Mouse (Mus musculus): ENCODE results near the gene Sycp2l. TPM values are rescaled to one million over a fixed set of nuclear protein-coding genes. Genes with fewer than 3 reads are reported as not detected.

Gene Sycp2l
- polyA plus RNA-seq, 1 experiment = not detected

DNA sequence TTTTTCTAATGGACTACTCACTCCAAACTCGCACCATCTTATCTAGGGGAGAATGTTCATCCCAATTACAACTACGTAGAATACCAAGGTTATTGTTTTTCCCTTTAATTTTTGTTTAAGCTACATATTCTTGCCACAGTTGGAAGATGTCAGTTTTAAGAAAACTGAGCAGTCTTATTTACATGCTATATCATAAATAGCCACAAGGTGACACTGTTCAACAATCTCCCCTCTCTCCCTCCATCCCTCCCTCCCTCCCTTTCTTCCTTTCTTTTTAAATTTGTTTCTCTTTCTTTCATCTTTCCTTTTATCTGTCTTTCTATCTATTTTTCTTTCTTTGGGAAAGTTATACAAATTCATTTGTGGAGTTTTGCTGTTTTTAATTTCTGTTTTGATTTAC is 29.0 kb upstream of the Sycp2l start:
- Histone ChIP-seq H3K4me3 (ENCODE audit: insufficient read depth, low read length) (no peak overlapping the region), H3K27ac (ENCODE audit: insufficient read depth, low read depth, low read length) (no peak overlapping the region), H3K4me1 (ENCODE audit: control insufficient read depth, insufficient read depth, low read length) (peaks cover 15% of the 10 kb centered on the region)
- TF ChIP-seq POLR2A (IDR thresholded peaks at IDR 0.05; ENCODE audit: borderline replicate concordance, low read depth, low read length) (no peak), CTCF (IDR thresholded peaks at IDR 0.05; ENCODE audit: low read depth, low read length) (no peak)

DNA sequence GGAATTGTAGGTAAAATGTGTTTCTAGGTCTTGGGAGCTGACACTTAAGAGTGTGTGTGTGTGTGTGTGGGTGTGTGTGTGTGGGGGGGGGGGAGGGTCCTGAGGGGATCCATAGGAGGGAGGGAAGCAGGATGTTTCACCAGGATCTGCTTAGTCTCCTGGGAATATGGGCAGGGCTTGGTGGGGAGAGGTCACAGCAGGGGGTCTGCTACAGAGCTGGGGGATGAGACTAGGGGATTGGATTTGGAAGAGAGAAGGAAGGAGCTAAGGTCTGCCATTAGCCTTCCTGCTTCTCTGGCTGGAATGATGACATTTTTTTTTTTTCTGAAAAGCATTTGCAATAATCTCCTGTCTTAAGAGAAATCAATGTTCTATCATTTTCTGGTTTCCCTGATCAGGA is 25.4 kb upstream of the Sycp2l start:
- Histone ChIP-seq H3K4me1 (ENCODE audit: control insufficient read depth, insufficient read depth, low read length) (peaks cover 7% of the 10 kb centered on the region), H3K27ac (ENCODE audit: insufficient read depth, low read depth, low read length) (no peak overlapping the region), H3K4me3 (ENCODE audit: insufficient read depth, low read length) (no peak overlapping the region)
- TF ChIP-seq POLR2A (IDR thresholded peaks at IDR 0.05; ENCODE audit: borderline replicate concordance, low read depth, low read length) = no peak
- TF ChIP-seq CTCF (IDR thresholded peaks at IDR 0.05; ENCODE audit: low read depth, low read length) = no peak

DNA sequence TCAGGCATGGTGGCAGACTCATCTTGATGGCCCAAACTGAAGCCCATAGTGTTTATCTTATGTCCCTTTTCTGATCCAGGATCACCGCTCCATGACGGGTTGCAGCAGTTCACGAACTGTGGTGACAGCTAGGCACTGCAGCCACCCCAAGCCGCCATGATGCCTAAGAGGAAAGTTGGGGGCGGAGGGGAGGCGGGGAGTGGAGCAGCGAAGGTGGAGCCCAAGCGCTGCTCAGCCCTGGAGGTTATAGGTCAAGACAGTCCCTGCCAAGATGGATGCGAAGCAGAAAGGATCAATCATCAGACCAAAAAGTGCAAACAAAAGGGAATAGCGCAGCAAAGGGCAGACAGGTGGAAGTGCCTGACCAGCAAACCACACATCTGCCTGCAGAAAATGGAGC is 22.8 kb upstream of the Sycp2l start:
- no peak overlapping the region for H3K27ac ChIP-seq (ENCODE audit: insufficient read depth, low read depth, low read length)
- no peak overlapping the region for H3K4me3 ChIP-seq (ENCODE audit: insufficient read depth, low read length)
- H3K4me1 ChIP-seq (ENCODE audit: control insufficient read depth, insufficient read depth, low read length) = no peaks in the 10 kb centered on the region
- no peak for TF ChIP-seq CTCF (IDR thresholded peaks at IDR 0.05; ENCODE audit: low read depth, low read length)
- no peak for TF ChIP-seq POLR2A (IDR thresholded peaks at IDR 0.05; ENCODE audit: borderline replicate concordance, low read depth, low read length)

DNA sequence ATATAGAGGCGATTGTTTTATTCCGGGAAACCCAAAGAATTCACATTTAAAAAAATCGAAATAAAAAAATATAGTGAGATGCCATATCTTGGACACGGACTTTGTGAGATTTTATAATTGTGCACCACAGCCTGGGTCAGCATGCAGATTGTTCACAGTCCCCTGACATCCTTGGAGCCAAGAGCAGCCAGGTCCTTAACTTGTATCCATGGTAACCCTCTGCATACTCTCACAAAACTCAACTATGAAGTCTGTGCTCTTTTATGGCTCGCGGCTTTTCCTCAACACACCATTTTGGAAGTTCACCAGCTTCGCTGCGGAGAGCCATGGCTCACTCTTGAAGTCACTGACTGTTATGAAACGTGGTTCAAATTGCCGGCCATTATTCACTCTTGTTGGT is 19.9 kb upstream of the Sycp2l start:
- H3K4me3 ChIP-seq (ENCODE audit: insufficient read depth, low read length) = no peak overlapping the region
- H3K27ac ChIP-seq (ENCODE audit: insufficient read depth, low read depth, low read length) = no peak overlapping the region
- TF ChIP-seq POLR2A (IDR thresholded peaks at IDR 0.05; ENCODE audit: borderline replicate concordance, low read depth, low read length) (no peak), CTCF (IDR thresholded peaks at IDR 0.05; ENCODE audit: low read depth, low read length) (no peak)
- peaks cover 6% of the 10 kb centered on the region for H3K4me1 ChIP-seq (ENCODE audit: control insufficient read depth, insufficient read depth, low read length)

DNA sequence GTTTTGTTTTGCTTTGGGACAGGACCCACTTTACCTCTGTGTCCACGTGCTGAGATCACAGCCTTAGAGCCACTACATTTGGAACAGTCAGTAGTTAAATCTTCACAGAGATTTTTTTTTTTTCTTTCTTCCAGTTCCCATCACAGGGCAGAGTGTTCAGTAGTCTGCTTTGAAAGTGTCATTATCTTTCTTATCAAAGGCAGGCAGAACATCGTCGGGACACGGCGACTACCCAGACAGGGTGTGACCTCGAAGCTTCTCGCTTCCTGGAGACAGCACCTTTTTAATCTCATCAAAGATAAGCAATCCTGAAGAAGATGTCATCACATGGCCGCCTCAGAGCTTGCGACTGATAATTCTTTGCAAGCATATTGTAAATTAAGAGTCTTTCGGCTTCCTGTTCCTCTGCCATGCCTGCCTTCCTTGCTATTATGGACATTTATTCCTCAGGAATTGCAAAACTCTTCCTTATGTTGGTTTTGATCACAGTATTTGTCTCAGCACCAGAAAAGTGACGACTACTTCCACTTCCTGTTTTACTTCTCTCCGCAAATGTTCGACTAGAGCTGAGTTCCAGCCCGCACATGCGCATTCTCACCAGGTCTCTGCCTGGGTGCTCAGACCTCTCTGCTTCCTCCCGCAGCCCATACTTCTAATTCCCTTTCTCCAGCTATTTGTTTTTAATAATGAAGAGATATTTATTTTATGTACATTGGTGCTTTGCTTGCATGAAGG is 16.6 kb upstream of the Sycp2l start:
- H3K27ac ChIP-seq (ENCODE audit: insufficient read depth, low read depth, low read length) = peak overlapping the region; percentile 74
- TF ChIP-seq CTCF (IDR thresholded peaks at IDR 0.05; ENCODE audit: low read depth, low read length) = no peak
- no peak for TF ChIP-seq POLR2A (IDR thresholded peaks at IDR 0.05; ENCODE audit: borderline replicate concordance, low read depth, low read length)
- peaks cover 6% of the 10 kb centered on the region for H3K4me1 ChIP-seq (ENCODE audit: control insufficient read depth, insufficient read depth, low read length)
- H3K4me3 ChIP-seq (ENCODE audit: insufficient read depth, low read length) = peak overlapping the region; percentile 43

DNA sequence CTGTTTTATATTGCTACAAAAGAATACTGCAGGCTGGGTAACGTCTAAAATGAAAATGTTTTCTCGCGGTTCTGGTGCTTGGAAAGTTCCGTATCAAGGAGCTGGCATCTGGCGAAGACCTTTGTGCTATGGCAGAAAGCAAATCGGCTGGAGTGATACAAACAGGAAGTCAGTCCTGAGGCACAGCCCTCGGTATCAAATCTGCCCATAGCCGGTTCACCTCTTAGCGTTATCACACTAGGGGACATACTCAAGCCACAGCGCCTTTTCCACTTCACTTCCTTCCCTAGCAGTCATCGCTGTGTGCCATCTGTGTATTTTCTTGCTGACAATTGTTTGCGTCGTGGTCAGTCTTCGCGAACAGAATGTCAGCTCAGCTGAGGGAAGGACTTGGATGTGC is 15.8 kb upstream of the Sycp2l start:
- H3K4me1 ChIP-seq (ENCODE audit: control insufficient read depth, insufficient read depth, low read length) = peaks cover 6% of the 10 kb centered on the region
- no peak overlapping the region for H3K4me3 ChIP-seq (ENCODE audit: insufficient read depth, low read length)
- no peak overlapping the region for H3K27ac ChIP-seq (ENCODE audit: insufficient read depth, low read depth, low read length)
- TF ChIP-seq POLR2A (IDR thresholded peaks at IDR 0.05; ENCODE audit: borderline replicate concordance, low read depth, low read length) (no peak), CTCF (IDR thresholded peaks at IDR 0.05; ENCODE audit: low read depth, low read length) (no peak)

DNA sequence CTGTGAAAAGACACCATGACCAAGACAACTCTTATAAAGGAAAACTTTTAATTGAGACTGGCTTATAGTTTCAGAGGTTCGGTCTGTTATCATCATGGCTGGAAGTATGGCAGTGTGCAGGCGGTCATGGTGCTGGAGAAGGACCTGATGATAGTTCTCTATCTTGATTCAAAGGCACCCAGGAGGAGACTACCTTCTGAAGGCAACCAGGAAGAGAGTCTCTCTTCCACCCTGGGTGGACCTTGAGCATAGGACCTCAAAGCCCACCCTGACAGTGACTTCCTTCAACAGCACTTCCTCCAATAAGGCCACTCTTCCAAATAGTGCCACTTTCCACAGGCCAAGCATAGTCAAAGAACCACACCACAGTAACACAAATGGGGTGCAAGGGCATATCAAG is 14.1 kb upstream of the Sycp2l start:
- H3K27ac ChIP-seq (ENCODE audit: insufficient read depth, low read depth, low read length) = no peak overlapping the region
- TF ChIP-seq CTCF (IDR thresholded peaks at IDR 0.05; ENCODE audit: low read depth, low read length) (no peak), POLR2A (IDR thresholded peaks at IDR 0.05; ENCODE audit: borderline replicate concordance, low read depth, low read length) (no peak)
- peaks cover 16% of the 10 kb centered on the region for H3K4me1 ChIP-seq (ENCODE audit: control insufficient read depth, insufficient read depth, low read length)
- H3K4me3 ChIP-seq (ENCODE audit: insufficient read depth, low read length) = no peak overlapping the region

DNA sequence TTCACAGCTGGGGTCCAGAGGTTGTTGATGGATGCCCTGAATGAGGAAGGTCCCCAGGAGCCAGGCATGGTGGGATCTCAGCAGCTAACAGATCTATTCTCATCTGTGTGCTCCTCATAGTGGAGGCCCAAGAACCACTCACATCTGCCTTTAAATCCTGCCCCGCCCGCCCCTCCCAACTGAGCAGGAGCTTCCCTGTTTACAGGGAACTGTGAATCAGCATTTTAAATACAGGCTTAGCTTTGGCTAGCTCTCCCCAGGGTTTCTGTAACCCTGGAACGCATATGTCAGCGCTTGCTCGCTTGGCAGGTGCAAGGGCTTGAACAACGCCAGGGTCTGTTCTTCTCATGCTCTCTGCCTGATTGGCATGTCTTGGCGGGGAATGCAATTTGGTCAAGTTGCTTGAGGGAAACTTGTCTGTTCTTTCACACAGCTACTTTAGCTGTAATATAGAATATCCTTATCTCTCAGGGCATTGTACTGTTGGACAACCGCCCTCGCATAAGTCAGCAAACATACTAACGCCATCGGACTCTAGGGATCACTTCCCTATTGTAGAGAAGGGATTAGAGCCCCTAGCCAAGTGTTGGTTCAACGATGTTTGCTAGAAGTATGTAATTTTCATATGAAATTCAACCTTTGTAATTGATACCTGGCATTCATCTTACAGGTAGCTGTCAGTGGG is 10.1 kb upstream of the Sycp2l start:
- Histone ChIP-seq H3K4me3 (ENCODE audit: insufficient read depth, low read length) (no peak overlapping the region), H3K4me1 (ENCODE audit: control insufficient read depth, insufficient read depth, low read length) (peaks cover 10% of the 10 kb centered on the region), H3K27ac (ENCODE audit: insufficient read depth, low read depth, low read length) (peak overlapping the region; percentile 40)
- TF ChIP-seq POLR2A (IDR thresholded peaks at IDR 0.05; ENCODE audit: borderline replicate concordance, low read depth, low read length) = no peak
- TF ChIP-seq CTCF (IDR thresholded peaks at IDR 0.05; ENCODE audit: low read depth, low read length) = no peak

DNA sequence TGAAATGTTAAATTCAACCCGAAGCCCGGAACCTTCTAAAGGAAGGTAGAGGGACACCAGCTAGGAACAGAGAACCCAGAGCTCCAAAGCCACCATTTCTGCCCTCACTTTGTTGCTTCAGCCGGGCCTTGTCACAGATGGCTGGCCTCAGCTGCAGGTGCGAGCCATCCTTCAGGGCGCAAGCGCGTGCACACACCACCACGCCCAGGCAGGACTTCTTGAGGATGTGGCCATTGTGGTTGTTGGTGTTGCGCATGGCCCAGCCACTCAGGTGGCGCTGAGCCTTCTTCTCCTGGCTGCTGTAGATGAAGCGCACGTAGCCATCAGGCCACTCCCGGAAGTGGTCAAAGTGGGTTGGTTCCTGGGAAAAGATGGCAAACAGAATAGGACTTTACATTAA is 8.6 kb upstream of the Sycp2l start:
- Histone ChIP-seq H3K27ac (ENCODE audit: insufficient read depth, low read depth, low read length) (no peak overlapping the region), H3K4me3 (ENCODE audit: insufficient read depth, low read length) (no peak overlapping the region), H3K4me1 (ENCODE audit: control insufficient read depth, insufficient read depth, low read length) (peaks cover 14% of the 10 kb centered on the region)
- TF ChIP-seq CTCF (IDR thresholded peaks at IDR 0.05; ENCODE audit: low read depth, low read length) (no peak), POLR2A (IDR thresholded peaks at IDR 0.05; ENCODE audit: borderline replicate concordance, low read depth, low read length) (no peak)

DNA sequence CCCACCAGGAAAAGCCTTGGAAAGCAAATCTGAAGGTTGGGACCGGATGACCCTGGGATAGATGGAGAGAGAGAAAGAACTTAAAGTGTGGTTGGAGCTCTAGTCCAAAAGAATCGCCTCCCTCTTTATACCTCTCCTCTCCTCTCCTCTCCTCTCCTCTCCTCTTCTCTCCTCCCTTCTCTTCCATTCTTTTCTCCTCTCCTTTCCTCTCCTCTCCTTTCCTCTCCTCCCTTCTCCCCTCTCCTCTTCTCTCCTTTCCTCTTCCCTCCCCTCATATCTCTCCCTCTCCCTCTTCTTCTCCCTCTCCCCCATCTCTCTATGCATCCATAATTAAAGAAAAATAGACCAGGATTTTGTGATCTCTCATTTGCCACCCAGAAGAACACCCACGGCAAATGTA is 3.2 kb upstream of the Sycp2l start, which contains the start of gene Gcm2:
TSS of gene Gcm2 (minus strand) at position 101 of the 400 bp plus-strand sequence.
- no peak within 1 kb of the TSS for H3K27ac ChIP-seq (ENCODE audit: insufficient read depth, low read depth, low read length)
- no peak for TF ChIP-seq CTCF (IDR thresholded peaks at IDR 0.05; ENCODE audit: low read depth, low read length)
- no peak for TF ChIP-seq POLR2A (IDR thresholded peaks at IDR 0.05; ENCODE audit: borderline replicate concordance, low read depth, low read length)
- no peak within 1 kb of the TSS for H3K4me3 ChIP-seq (ENCODE audit: insufficient read depth, low read length)
- peaks cover 5% of the 10 kb centered on the region; the same call in 1 of the 2 replicates for H3K4me1 ChIP-seq (ENCODE audit: control insufficient read depth, insufficient read depth, low read length)

Measured in bone marrow macrophage, adult 2 months (primary cell).